Mouse (Mus musculus): ENCODE results near the gene Hs6st2. TPM values are rescaled to one million over a fixed set of nuclear protein-coding genes. Genes with fewer than 3 reads are reported as not detected.

Hs6st2 gene
- polyA plus RNA-seq, 1 experiment from 2014 or later = 21.7 TPM

- Histone ChIP-seq H3K27ac (ENCODE audit: poor library complexity, severe bottlenecking) (no peak overlapping the region), H3K4me1 (replicated peaks) (no peaks in the 10 kb centered on the region)
- WGBS = 17% methylated on average over 46 of the region's 46 CpGs
Measured at GRCm38 (mm10) chrX:51679601-51680427, 1.8 kb downstream of the Hs6st2 start.

DNA sequence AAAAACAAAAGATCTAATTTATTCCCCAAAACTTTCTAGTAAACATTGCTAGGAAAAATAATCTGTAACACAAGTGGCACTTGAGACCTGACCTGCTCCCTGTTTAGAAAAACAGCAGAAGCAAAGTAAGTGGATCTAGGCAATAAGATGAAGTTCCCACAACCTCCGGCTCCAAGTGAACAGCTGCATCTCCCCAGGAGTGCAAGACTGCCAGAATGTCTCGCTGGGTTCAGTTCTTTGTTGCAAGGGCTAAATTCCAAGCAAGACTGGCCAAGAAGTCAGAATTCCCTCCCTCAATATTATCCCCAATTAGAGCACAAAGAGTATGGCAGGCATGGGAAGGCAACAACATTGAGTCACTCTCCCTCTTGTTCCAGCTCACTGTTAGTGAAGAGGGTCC is 23.4 kb downstream of the Hs6st2 start:
- H3K36me3 ChIP-seq = no peaks in the 10 kb centered on the region
- no peak overlapping the region for H3K9ac ChIP-seq
- no peak overlapping the region for H3K27ac ChIP-seq (ENCODE audit: poor library complexity, severe bottlenecking)
- no peak for ATAC-seq (ENCODE audit: insufficient number of reproducible peaks, low FRiP score)
- H3K9me3 ChIP-seq (replicated peaks) = no peaks in the 10 kb centered on the region
- no peak overlapping the region for H3K4me3 ChIP-seq
- no peak overlapping the region for H3K4me2 ChIP-seq
- H3K27me3 ChIP-seq (replicated peaks) = no peaks in the 10 kb centered on the region
- H3K4me1 ChIP-seq (replicated peaks) = no peaks in the 10 kb centered on the region
- 62% methylated on average over 2 of the region's 2 CpGs for WGBS

More at GRCm38 (mm10) chrX:51679601-51680427, 1.8 kb downstream of the Hs6st2 start:
- H3K4me2 ChIP-seq = peak overlapping the region; percentile 82
- peaks cover 31% of the 10 kb centered on the region for H3K27me3 ChIP-seq (replicated peaks)
- peaks cover 3% of the 10 kb centered on the region; the same call in 1 of the 2 replicates for H3K9me3 ChIP-seq (replicated peaks)
- H3K9ac ChIP-seq = peak overlapping the region; percentile 69
- H3K36me3 ChIP-seq = no peaks in the 10 kb centered on the region
- no peak; the same call in 1 of the 2 replicates for ATAC-seq (ENCODE audit: insufficient number of reproducible peaks, low FRiP score)
- peak overlapping the region; percentile 58 for H3K4me3 ChIP-seq

DNA sequence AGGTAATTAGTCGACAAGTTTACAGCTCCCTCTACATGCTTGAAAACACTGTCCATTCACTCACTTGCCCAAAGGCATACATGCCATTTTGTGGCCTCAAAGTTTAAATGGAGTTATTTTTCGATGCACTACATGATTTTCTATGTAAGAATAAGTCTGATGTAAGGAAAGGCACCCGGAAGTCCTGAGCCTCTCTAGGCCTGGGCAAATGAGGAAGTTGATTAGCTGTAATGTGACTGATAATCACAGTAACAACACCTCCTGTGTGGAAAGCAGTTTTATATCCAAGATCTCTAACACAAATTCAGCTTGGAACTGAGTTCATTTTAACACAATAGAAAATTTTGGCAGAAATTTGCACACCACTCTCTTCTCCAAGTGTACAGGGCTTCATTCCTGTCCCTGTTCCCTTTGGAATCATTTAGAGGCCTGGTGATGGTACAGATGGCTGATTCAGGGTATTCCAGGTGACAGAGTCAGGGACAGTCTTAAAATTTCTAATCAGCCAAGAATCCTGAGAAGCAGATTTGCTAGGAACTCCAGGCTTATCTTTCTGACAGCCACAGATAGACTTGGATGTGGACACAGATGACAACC is 38.9 kb downstream of the Hs6st2 start:
- ATAC-seq (ENCODE audit: insufficient number of reproducible peaks, low FRiP score) = no peak

GRCm38 (mm10) chrX:51635756-51636155 is 45.9 kb downstream of the Hs6st2 start:
- 68% methylated on average over 7 of the region's 7 CpGs for WGBS
- Histone ChIP-seq H3K9ac (no peak overlapping the region), H3K4me2 (no peak overlapping the region), H3K4me1 (replicated peaks) (peaks cover 5% of the 10 kb centered on the region; the same call in 1 of the 2 replicates), H3K36me3 (no peaks in the 10 kb centered on the region), H3K4me3 (no peak overlapping the region), H3K9me3 (replicated peaks) (no peaks in the 10 kb centered on the region), H3K27me3 (replicated peaks) (no peaks in the 10 kb centered on the region), H3K27ac (ENCODE audit: poor library complexity, severe bottlenecking) (no peak overlapping the region)
- no peak for ATAC-seq (ENCODE audit: insufficient number of reproducible peaks, low FRiP score)

More for the DNA sequence above, 38.9 kb downstream of the Hs6st2 start:
- Histone ChIP-seq H3K27ac (ENCODE audit: poor library complexity, severe bottlenecking) (no peak overlapping the region), H3K9me3 (replicated peaks) (no peaks in the 10 kb centered on the region), H3K36me3 (no peaks in the 10 kb centered on the region), H3K4me3 (no peak overlapping the region), H3K4me2 (no peak overlapping the region), H3K27me3 (replicated peaks) (no peaks in the 10 kb centered on the region), H3K4me1 (replicated peaks) (no peaks in the 10 kb centered on the region), H3K9ac (no peak overlapping the region)
- 72% methylated on average over 3 of the region's 3 CpGs for WGBS

DNA sequence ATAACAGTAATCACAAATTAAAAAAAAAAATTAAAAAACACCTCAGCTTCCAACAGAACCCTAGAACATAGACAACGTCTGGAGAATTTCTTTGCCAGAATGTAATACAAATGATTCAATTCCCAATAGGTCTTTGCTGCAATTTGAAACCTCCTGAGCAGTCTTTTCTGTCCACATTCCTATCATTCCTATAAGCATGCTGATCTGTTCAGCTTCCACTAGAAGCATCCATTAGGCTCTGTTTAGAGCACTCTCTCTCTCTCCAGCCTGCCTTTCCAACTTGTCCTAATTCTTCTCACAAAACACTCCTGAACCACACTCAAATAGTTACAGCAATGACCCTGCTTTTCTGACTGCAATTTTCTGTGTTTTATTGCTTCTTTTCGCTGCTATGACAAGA is 50.3 kb downstream of the Hs6st2 start:
- Histone ChIP-seq H3K27ac (ENCODE audit: poor library complexity, severe bottlenecking) (no peak overlapping the region), H3K4me3 (no peak overlapping the region), H3K9me3 (replicated peaks) (no peaks in the 10 kb centered on the region), H3K27me3 (replicated peaks) (no peaks in the 10 kb centered on the region), H3K9ac (no peak overlapping the region), H3K36me3 (no peaks in the 10 kb centered on the region), H3K4me1 (replicated peaks) (peaks cover 5% of the 10 kb centered on the region; the same call in 1 of the 2 replicates), H3K4me2 (no peak overlapping the region)
- no peak for ATAC-seq (ENCODE audit: insufficient number of reproducible peaks, low FRiP score)
- WGBS = 49% methylated on average over 2 of the region's 2 CpGs

- WGBS = 41% methylated on average over 7 of the region's 7 CpGs
- H3K9ac ChIP-seq = no peak overlapping the region
- H3K27me3 ChIP-seq (replicated peaks) = no peaks in the 10 kb centered on the region
- no peak for ATAC-seq (ENCODE audit: insufficient number of reproducible peaks, low FRiP score)
- no peaks in the 10 kb centered on the region for H3K36me3 ChIP-seq
- H3K4me3 ChIP-seq = no peak overlapping the region
- H3K9me3 ChIP-seq (replicated peaks) = no peaks in the 10 kb centered on the region
- H3K27ac ChIP-seq (ENCODE audit: poor library complexity, severe bottlenecking) = no peak overlapping the region
- no peaks in the 10 kb centered on the region for H3K4me1 ChIP-seq (replicated peaks)
- no peak overlapping the region for H3K4me2 ChIP-seq
Measured at GRCm38 (mm10) chrX:51614384-51615004, 67.2 kb downstream of the Hs6st2 start.

DNA sequence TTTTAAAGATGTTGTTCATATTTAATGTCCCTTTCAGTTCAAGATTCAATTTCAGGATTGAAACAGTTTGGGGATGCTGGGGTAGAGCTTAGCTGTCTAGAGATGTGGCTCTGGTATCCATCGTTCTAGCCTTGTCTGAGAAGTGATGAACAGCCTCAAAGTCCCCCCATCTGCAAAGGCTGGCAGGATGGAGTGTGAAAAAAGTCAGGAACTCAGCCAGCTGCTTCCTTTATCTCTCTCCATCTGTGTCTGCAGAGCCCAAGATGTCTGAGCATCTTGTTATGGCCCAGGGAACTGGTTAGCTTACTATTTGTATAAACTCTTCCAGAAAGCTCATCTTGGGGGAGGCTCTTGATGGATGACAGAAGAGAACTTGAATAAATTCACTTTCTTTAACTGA is 70.9 kb downstream of the Hs6st2 start:
- H3K27ac ChIP-seq (ENCODE audit: poor library complexity, severe bottlenecking) = no peak overlapping the region
- no peaks in the 10 kb centered on the region for H3K9me3 ChIP-seq (replicated peaks)
- H3K27me3 ChIP-seq (replicated peaks) = no peaks in the 10 kb centered on the region
- H3K9ac ChIP-seq = no peak overlapping the region
- H3K36me3 ChIP-seq = no peaks in the 10 kb centered on the region
- H3K4me2 ChIP-seq = no peak overlapping the region
- no peak for ATAC-seq (ENCODE audit: insufficient number of reproducible peaks, low FRiP score)
- H3K4me3 ChIP-seq = no peak overlapping the region
- H3K4me1 ChIP-seq (replicated peaks) = no peaks in the 10 kb centered on the region
- WGBS = 35% methylated on average over 1 of the region's 1 CpGs

DNA sequence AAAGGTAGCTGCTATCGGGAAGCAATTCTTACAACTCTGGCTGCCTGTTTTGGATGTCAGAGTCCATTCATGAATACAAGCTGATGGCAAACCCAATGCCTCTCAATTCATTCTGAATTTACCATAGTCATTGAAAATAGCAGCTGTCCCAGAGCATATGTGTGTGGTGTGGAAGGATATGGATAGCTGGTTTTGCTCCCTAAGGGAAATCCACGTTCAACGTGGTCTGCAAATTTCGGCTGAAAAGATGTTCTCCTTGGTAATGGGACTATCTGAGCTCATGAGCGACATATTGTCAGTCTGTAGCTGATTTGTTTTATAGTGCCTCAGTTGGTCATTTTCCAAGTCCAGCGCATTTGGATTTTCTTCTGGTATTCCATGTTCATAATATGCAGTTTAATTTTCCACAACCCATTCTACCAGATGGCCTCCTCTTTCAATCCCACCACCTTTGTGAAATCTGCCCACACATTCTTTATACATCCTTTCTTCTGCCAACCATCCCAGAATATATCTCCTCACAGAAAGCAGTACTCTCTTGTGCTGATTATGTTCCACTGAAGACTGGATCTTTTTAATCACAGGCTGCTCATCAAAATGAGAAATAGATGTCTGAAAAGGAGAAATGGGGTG is 75.3 kb downstream of the Hs6st2 start:
- 81% methylated on average over 6 of the region's 6 CpGs for WGBS
- H3K4me3 ChIP-seq = no peak overlapping the region
- no peaks in the 10 kb centered on the region for H3K9me3 ChIP-seq (replicated peaks)
- no peak overlapping the region for H3K4me2 ChIP-seq
- H3K36me3 ChIP-seq = no peaks in the 10 kb centered on the region
- no peak overlapping the region for H3K27ac ChIP-seq (ENCODE audit: poor library complexity, severe bottlenecking)
- H3K9ac ChIP-seq = no peak overlapping the region
- no peaks in the 10 kb centered on the region for H3K4me1 ChIP-seq (replicated peaks)
- no peaks in the 10 kb centered on the region for H3K27me3 ChIP-seq (replicated peaks)
- ATAC-seq (ENCODE audit: insufficient number of reproducible peaks, low FRiP score) = no peak

DNA sequence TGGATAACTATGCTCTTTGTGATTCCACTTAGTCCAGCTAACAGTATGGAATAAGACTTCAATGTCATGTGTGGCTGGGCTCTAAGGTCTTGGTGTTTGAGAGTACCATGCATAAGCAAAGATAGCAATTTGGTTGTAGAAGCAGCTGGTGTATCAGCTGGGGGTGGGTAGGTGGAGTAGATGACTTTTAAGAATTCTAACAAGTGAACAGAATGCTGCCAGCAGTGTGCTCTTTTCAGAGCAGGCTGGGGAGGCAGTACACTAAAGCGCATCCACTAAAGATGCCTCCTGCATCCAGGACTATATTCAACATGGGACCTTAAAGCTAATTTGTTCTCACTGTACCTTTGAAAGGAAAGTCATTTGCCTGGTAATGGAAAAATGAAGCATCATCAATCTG is 88.9 kb downstream of the Hs6st2 start:
- Histone ChIP-seq H3K9me3 (replicated peaks) (no peaks in the 10 kb centered on the region), H3K4me3 (no peak overlapping the region), H3K4me1 (replicated peaks) (no peaks in the 10 kb centered on the region), H3K27me3 (replicated peaks) (no peaks in the 10 kb centered on the region), H3K27ac (ENCODE audit: poor library complexity, severe bottlenecking) (no peak overlapping the region), H3K4me2 (no peak overlapping the region), H3K36me3 (no peaks in the 10 kb centered on the region), H3K9ac (no peak overlapping the region)
- 96% methylated on average over 1 of the region's 1 CpGs for WGBS
- no peak for ATAC-seq (ENCODE audit: insufficient number of reproducible peaks, low FRiP score)

DNA sequence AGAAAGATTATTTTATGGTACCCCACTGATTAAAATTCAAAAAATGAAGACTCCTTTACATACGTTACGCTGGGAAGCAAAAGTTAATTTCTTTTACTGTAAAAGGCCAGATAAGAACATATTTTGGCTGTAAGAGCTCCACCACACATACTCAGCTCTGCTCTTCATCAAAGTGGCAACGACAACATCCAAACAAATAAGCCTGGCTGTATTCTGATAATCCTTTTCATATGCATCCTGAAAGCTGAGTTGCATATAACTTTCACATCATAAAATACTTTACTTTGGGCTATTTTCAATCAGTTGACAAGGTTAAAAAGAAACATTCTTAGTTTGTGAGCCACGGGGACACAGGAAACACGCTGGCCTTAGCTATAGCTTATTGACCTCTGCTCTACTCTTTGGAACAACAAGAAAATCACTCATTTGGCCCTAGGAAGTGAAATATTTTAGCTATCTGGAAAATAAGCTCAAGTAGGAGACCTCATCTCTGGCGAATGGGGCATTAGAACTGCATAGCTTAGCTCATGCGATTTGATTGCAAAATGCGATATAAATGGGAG is 91.1 kb downstream of the Hs6st2 start:
- Histone ChIP-seq H3K4me2 (no peak overlapping the region), H3K36me3 (no peaks in the 10 kb centered on the region), H3K27me3 (replicated peaks) (no peaks in the 10 kb centered on the region), H3K9me3 (replicated peaks) (no peaks in the 10 kb centered on the region), H3K27ac (ENCODE audit: poor library complexity, severe bottlenecking) (no peak overlapping the region), H3K4me3 (no peak overlapping the region), H3K4me1 (replicated peaks) (0 out of 2 replicates have a peak, but pooled peaks cover 2% of the 10 kb centered on the region), H3K9ac (no peak overlapping the region)
- ATAC-seq (ENCODE audit: insufficient number of reproducible peaks, low FRiP score) = no peak
- WGBS = 65% methylated on average over 8 of the region's 8 CpGs

DNA sequence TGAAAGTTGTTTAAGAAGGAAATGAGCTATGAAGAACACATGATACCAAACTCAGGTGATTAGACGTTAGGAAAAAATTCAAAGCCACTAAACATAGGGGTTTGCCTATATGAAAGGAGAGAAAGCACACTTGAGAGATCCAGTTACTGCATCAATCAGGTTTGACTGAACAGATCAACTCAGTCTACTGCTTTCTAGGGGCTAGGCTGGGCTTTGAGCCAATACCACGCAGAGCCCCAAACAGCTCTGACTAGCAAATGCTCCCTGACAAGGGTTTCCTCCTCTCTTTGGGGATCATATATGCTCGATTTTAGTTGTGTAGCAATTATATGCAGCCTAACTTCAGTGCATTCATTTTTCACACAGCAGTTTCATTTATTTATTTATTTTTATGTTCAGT is 96.2 kb downstream of the Hs6st2 start:
- H3K9me3 ChIP-seq (replicated peaks) = no peaks in the 10 kb centered on the region
- no peaks in the 10 kb centered on the region for H3K27me3 ChIP-seq (replicated peaks)
- H3K9ac ChIP-seq = no peak overlapping the region
- no peak overlapping the region for H3K4me2 ChIP-seq
- 0 out of 2 replicates have a peak, but pooled peaks cover 6% of the 10 kb centered on the region for H3K4me1 ChIP-seq (replicated peaks)
- H3K27ac ChIP-seq (ENCODE audit: poor library complexity, severe bottlenecking) = no peak overlapping the region
- no peak overlapping the region for H3K4me3 ChIP-seq
- no peak for ATAC-seq (ENCODE audit: insufficient number of reproducible peaks, low FRiP score)
- WGBS = 72% methylated on average over 3 of the region's 3 CpGs
- H3K36me3 ChIP-seq = no peaks in the 10 kb centered on the region
